Mouse (Mus musculus) intestine, embryonic 14.5 days (tissue): ENCODE results near the gene Il16. TPM values are rescaled to one million over a fixed set of nuclear protein-coding genes. Genes with fewer than 3 reads are reported as not detected.
A peak's percentile ranks its signal among the peaks of the same experiment; 100 is the strongest.
"Not testable (repeated sequence)": the region's sequence is repeated elsewhere in the genome, so short reads cannot be mapped to it uniquely, and the experiment has no call there.

Source experiments
- ATAC-seq: fragments of 200-750 bp; cut with Nextera tagmentation; replicated peaks from 2 replicates; pipeline ENCODE4 v1.8.0; 2017; ENCODE audit warnings: low read depth, moderate number of reproducible peaks, moderate TSS enrichment, moderate library complexity; ENCODE audit not compliant: low FRiP score, low TSS enrichment
- DNase-seq: peaks from one replicate; pipeline ENCODE4 v3.0.0-alpha.2; 2018; ENCODE audit warnings: low spot score
- H3K27ac ChIP-seq: fragments of 300-500 bp; sonication (generic); 2 replicates; pipeline ENCODE4 v1.5.1; 2014; ENCODE audit warnings: low read depth, mild to moderate bottlenecking, control low read depth
- H3K27me3 ChIP-seq: fragments of 300-500 bp; sonication (generic); replicated peaks from 2 replicates; pipeline ENCODE4 v1.6.1; 2014; ENCODE audit warnings: low read length, control low read depth; ENCODE audit not compliant: control insufficient read depth, insufficient read depth
- H3K36me3 ChIP-seq: fragments of 300-500 bp; sonication (generic); 2 replicates; pipeline ENCODE4 v1.6.1; 2014; ENCODE audit warnings: low read length, control low read depth; ENCODE audit not compliant: control insufficient read depth, insufficient read depth
- H3K4me1 ChIP-seq: fragments of 300-500 bp; sonication (generic); replicated peaks from 2 replicates; pipeline ENCODE4 v1.6.1; 2014; ENCODE audit warnings: low read length, control low read depth, mixed read lengths; ENCODE audit not compliant: control insufficient read depth, insufficient read depth
- H3K4me2 ChIP-seq: fragments of 300-500 bp; sonication (generic); 2 replicates; pipeline ENCODE4 v1.6.1; 2014; ENCODE audit warnings: low read length
- H3K4me3 ChIP-seq: fragments of 300-500 bp; sonication (generic); 2 replicates; pipeline ENCODE4 v1.5.1; 2014; ENCODE audit warnings: low read depth, low read length, control low read depth, mixed read lengths
- H3K9ac ChIP-seq: fragments of 300-500 bp; sonication (generic); 2 replicates; pipeline ENCODE4 v1.6.1; 2014; ENCODE audit warnings: mild to moderate bottlenecking, low read length
- H3K9me3 ChIP-seq: fragments of 300-500 bp; sonication (generic); 2 replicates; pipeline ENCODE4 v1.6.1; 2016; ENCODE audit warnings: low read length, control low read depth; ENCODE audit not compliant: control insufficient read depth
- WGBS: fragments of 180-500 bp; shearing (Covaris S2); extraction: QIAGEN DNeasy Blood & Tissue Kit; methylation state at CpG from one replicate; pipeline ENCODE4 v1.1.7; 2014; 5-methylcytosine and 5-hydroxymethylcytosine counted together
- polyA plus RNA-seq: library from polyadenylated mRNA; unstranded; fragments of >200 nt; fragmentation: Nextera tagmentation; extraction: Ambion mirVana; gene quantifications from 2 replicates; pipeline ENCODE4 v1.2.1, GENCODE M21; 2014

The Il16 gene
- polyA plus RNA-seq, 1 experiment from 2014 or later: 3.4 TPM

DNA sequence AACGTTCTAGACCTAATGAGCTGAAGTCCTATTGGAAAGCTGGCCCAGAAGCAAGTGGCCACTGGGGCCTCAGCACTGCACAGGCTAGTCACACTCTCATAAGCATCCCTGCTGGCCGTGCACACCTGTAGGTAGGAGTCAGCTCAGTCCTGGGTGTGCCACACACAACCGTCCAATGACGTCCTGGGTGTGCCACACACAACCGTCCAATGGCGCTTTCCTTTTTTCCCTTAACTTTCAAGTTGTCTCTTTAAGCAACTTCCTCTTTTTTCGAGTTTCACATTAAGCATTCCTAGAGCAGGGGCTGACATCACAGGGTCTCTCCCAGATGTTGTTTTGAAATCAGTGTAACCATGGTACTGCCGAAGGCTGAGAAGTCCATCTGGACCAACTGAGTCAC is 25.3 kb downstream of the Il16 start:
- Histone ChIP-seq H3K36me3 (no peaks in the 10 kb centered on the region), H3K9me3 (no peaks in the 10 kb centered on the region), H3K27me3 (no peaks in the 10 kb centered on the region), H3K4me2 (no peak overlapping the region), H3K4me3 (no peak overlapping the region), H3K9ac (no peak overlapping the region), H3K4me1 (no peaks in the 10 kb centered on the region), H3K27ac (no peak overlapping the region)
- DNase-seq: peak; percentile 37
- WGBS: 72% methylated on average over 8 of the region's 8 CpGs
- no peak for ATAC-seq

DNA sequence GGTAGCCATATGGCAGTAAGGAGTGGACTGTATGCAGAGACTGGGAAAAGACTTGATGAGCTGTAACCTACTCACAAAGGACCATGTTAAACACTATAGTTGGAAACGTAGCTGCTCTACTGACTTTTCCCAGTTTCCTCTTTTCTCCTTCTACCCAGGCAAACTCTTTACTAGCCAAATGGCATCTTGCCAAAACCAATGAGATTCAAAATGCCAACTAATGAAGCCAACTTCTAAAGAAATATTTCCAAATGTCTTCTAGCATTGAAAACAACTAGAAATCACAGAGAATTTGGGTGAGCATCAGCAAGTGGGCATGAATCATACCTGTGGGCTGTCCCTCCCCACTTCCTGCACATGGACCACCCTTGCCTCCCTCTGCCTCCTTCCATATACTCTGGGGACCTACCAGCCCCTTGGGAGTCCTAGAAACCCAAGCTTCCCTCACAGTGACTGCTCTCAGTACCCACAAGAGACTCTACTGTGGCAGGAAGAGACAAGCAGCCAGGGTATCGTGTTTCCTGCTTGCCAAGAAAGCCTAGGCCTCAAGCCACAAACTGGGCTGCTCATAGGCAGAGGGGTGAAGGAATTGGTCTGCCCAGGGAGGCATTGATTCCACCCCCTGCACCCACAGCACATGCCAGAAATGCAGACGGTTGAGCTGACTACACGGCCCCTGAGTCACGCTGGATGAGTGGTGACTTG is 28.4 kb downstream of the Il16 start:
- ATAC-seq (no peak), DNase-seq (peak; percentile 41)
- Histone ChIP-seq H3K4me3 (no peak overlapping the region), H3K9ac (no peak overlapping the region), H3K36me3 (no peaks in the 10 kb centered on the region), H3K27me3 (no peaks in the 10 kb centered on the region), H3K9me3 (no peaks in the 10 kb centered on the region), H3K27ac (no peak overlapping the region), H3K4me2 (no peak overlapping the region), H3K4me1 (no peaks in the 10 kb centered on the region)
- 59% methylated on average over 5 of the region's 5 CpGs for whole genome bisulfite sequencing

DNA sequence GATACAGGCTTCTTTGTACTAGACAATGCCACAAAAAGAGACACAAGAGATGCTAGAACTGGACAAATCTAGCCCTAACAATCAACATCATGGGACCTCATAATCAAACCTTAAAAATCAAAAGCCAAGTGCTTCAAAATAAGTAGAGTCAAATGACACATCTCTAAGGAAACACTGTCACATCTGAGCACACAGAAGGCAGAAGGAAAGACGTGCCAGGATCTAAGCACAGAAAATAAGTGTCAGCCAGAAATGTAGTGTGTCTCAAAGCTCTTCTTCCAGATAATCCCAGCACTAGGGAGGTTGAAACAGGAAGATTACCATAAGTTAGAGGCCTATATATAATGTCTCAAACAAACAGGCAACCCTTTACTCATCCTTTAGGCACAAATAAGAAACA is 31.9 kb downstream of the Il16 start:
- H3K27me3 ChIP-seq: no peaks in the 10 kb centered on the region
- H3K9ac ChIP-seq: no peak overlapping the region
- H3K27ac ChIP-seq: no peak overlapping the region
- no peak overlapping the region for H3K4me2 ChIP-seq
- H3K4me3 ChIP-seq: no peak overlapping the region
- H3K36me3 ChIP-seq: no peaks in the 10 kb centered on the region
- no peaks in the 10 kb centered on the region for H3K4me1 ChIP-seq
- no peaks in the 10 kb centered on the region for H3K9me3 ChIP-seq
- no peak for ATAC-seq
- no peak for DNase-seq
- 86% methylated on average over 1 of the region's 1 CpGs for WGBS

DNA sequence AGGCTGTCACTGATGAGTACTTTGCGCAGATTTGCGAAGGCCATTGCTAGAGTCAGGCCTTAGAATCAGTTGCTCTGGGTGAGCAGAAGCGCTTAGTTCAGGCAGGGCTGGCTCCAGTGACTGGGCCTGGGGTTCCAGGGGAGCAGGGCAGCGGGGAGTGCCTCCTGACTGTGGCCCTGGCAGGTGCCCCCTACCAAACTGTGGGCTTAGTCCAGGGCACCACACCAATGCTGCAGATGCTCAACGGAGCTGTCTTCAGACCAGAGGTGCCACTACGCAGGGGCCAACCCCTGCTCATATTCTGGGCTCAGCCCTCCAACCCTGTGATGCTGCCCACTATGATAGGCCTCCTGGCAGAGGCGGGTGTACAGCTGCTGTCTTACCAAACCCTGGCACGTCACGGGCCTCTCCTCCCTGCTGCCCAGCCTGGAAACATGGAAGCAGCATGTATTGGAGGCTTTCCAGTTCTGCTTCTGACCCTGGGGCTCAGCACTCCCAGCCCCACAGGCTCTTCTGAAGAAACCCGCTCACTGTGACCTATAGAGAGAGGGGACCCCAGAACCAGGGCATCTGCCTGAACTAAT is 33.8 kb downstream of the Il16 start:
- not testable (repeated sequence) for H3K4me1 ChIP-seq, H3K9ac ChIP-seq, H3K27ac ChIP-seq, H3K4me3 ChIP-seq, H3K9me3 ChIP-seq, H3K36me3 ChIP-seq, H3K27me3 ChIP-seq, H3K4me2 ChIP-seq, ATAC-seq
- DNase-seq: peak; percentile 20
- WGBS: 87% methylated on average over 10 of the region's 10 CpGs

DNA sequence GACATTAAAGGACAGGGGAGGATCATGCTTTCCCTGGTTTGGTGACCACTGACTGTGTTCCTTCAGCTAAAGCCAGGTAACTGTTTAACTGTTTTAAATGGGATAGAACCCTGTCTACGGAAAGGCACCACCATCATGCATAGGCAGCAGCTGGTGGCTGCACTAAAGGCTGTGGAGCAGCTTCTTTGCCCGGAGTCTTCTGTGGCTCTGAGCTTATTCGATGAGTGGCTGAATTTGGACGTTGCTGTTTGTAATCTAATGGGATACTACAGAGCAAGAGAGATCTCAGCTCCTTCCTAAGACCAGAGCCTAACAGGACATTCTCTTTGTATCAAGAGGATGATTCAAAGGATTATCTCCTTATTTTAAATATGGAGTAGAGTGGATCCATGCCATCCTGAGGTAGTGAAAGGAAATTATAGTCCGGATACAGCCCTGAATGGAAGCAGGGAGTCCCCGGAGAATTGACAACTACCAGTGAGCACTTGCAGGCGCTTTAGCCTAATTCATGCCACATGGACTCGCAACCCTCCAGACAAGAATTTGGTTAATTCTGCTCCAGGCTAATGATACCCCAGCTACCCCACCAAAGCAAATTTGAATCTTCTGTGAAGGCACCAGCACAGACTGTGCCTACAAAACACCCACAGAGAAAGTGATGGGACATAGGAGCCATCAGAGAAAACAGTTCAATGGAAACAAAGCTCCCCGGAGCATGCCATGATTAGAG is 42.3 kb downstream of the Il16 start:
- no peak overlapping the region for H3K4me3 ChIP-seq
- 75% methylated on average over 9 of the region's 9 CpGs for WGBS
- H3K36me3 ChIP-seq: no peaks in the 10 kb centered on the region
- H3K4me2 ChIP-seq: no peak overlapping the region
- DNase-seq: no peak
- no peaks in the 10 kb centered on the region for H3K27me3 ChIP-seq
- H3K27ac ChIP-seq: no peak overlapping the region
- no peak overlapping the region for H3K9ac ChIP-seq
- no peaks in the 10 kb centered on the region for H3K9me3 ChIP-seq
- ATAC-seq: no peak
- no peaks in the 10 kb centered on the region for H3K4me1 ChIP-seq

DNA sequence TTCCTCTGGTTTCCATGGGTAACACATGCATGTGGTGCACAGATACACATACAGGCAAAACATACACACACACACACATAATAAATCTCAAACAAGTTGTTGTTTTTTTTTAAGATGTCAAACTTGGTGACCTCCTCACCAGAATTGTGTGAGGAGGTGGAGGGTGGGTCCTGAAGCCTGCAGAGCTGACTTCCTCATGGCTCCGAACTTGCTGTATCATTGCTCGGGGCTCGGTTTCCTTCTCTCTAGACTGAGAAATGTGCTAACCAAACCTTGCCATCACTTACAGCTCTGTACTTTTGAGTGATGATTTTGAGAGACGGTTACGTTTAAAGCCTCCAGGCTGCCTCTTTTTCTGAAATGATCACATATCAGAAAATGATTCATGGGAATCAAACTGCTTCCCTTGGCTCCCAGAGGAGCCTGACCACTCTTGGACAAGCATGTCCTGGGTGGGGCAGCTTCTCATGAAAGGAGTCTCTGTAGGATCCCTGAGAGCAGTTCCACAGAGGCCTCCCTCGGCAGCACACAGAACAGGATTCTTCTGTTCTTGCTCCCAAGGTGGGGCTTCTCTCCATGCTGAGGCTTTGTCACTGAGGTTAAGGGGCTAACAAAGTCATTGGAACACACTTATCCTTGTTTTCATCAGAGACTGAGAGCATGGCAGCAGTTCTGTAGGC is 46.3 kb downstream of the Il16 start:
- no peaks in the 10 kb centered on the region for H3K4me1 ChIP-seq
- no peak for ATAC-seq
- H3K36me3 ChIP-seq: no peaks in the 10 kb centered on the region
- no peaks in the 10 kb centered on the region for H3K9me3 ChIP-seq
- 77% methylated on average over 6 of the region's 6 CpGs for WGBS
- H3K9ac ChIP-seq: no peak overlapping the region
- DNase-seq: peak; percentile 32
- no peak overlapping the region for H3K4me3 ChIP-seq
- H3K27ac ChIP-seq: no peak overlapping the region
- H3K4me2 ChIP-seq: no peak overlapping the region
- no peaks in the 10 kb centered on the region for H3K27me3 ChIP-seq

DNA sequence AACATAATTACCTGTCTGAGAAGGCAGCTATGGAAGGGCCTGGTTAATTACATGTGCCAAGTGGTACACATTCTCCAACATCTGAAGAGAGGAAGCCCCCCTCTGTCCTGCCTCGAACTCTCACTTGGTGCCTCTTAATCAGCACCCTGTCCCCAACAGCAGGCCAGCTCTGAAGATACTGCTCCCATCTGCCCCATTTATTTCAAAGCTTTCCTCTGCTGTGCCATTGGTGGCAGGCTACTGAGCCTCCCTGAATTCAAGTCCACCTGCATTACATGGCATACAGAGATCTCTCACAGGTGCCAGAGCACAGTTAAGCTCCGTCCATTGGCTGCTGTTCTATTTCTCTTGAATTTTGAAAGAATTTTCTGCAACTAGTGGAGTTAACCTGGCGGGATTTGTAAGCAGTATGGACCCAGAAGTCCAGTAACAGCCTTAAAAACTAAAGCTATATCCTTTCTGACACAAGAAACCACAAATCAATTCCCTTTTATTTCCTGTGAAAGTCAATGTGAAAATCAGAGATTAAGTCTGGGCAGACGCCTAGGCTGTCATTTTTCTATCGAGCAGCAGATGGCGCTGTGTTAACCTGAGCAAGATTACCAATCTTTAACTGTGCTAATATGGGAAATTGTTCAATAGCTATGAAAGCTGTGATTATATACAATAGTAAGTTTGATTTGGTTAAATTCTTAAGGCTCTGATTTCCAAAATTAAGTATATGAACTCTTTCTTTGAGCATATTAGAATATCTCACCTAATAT is 49.9 kb downstream of the Il16 start:
- no peaks in the 10 kb centered on the region for H3K4me1 ChIP-seq
- H3K27ac ChIP-seq: no peak overlapping the region
- WGBS: 30% methylated on average over 6 of the region's 6 CpGs
- H3K9me3 ChIP-seq: no peaks in the 10 kb centered on the region
- H3K27me3 ChIP-seq: no peaks in the 10 kb centered on the region
- no peak overlapping the region for H3K4me2 ChIP-seq
- H3K4me3 ChIP-seq: no peak overlapping the region
- DNase-seq (peak; percentile 69), ATAC-seq (no peak)
- H3K36me3 ChIP-seq: no peaks in the 10 kb centered on the region
- H3K9ac ChIP-seq: no peak overlapping the region

DNA sequence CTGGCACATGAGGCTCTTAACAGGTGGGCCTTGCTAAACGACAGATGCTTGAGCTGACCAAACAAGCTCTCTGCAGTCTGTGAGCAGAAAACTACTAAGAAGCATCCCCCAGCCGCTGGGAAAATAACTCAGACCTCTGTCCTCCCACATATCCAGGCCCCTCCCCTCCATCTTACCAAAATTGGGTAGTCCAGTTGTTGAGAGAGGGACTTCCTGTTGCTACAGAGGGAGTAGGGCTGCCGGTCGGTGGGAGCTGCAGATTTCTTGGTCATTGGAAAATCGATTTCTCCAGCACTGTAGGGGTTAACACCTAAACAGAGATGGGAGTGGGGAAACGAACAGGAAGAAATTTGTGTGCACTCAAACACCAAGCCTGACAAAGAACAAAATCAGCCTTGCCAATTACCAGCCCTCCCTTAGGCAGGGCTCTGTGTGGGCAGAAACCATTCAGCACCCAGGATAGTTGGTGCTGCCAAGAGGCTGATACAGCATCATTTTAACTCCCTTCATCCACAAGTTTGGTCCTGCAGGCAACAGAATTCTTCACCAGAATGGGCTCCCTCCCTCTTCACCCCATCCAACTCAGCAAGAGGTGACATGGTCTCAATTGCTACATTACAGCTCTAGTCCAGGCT is 62.8 kb downstream of the Il16 start:
- H3K36me3 ChIP-seq: no peaks in the 10 kb centered on the region
- H3K27me3 ChIP-seq: no peaks in the 10 kb centered on the region
- ATAC-seq (no peak), DNase-seq (no peak)
- no peak overlapping the region for H3K27ac ChIP-seq
- 21% methylated on average over 6 of the region's 6 CpGs for WGBS
- no peak overlapping the region for H3K4me2 ChIP-seq
- no peak overlapping the region for H3K9ac ChIP-seq
- H3K4me3 ChIP-seq: no peak overlapping the region
- peaks cover 5% of the 10 kb centered on the region; the same call in 1 of the 2 replicates for H3K4me1 ChIP-seq
- H3K9me3 ChIP-seq: no peaks in the 10 kb centered on the region
